Comparison of ENCODE assay signal across 10 mouse cellular contexts in the genomic region with DNA sequence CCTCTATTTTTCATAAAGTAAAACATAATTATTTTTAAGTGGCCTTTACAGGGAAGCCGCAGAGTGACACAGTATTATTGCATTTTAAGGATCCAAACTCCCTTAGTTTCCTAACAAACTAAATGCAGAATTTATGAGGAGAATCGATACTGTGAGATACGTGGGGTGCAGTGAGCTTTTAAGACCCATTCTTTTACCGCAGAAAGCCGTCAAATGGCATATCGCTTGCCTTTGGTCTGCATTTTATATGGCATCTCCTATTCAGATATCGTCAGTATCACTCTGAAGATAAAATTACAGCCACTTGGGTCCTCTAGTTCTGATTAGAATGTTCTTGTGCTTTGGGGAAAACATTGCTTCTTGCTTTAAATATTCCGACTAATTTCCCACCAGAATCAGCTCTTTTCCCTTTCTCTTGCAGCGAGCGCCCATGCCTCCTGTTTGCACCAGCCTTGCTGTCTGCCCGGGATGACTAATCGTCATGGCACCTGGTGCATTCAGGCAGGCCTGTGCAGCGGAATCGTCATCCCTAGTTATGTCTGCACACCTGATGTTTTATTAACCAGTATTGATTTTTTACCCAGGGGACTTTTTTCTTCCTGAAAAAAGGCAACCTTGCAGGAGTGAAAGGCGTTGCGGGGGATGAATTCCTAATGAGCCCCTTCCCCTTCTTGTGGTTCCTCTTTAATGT. TPM values are rescaled to one million over a fixed set of nuclear protein-coding genes. Genes with fewer than 3 reads are reported as not detected.
DNase-seq lines count a peak whose midpoint lies in the region; ATAC-seq and TF ChIP-seq lines count a peak whose summit lies in the region.
"Had no signal": no experiment of that assay in that cellular context is flagged by ENCODE, and none has a peak within 500 bp of the region (broad histone marks: within the 10 kb centered on the region; RNA-seq: fewer than 3 reads in every experiment).

No protein-coding gene starts in this region.

- peaks cover 6% of the 10 kb centered on the region; the same call in 1 of the 2 replicates for H3K9me3 ChIP-seq in liver, postnatal 0 days (ENCODE audit: low read length)
- no peaks in the 10 kb centered on the region for H3K9me3 ChIP-seq in liver, embryonic 11.5 days (ENCODE audit: control insufficient read depth, low read length)
- no peaks in the 10 kb centered on the region for H3K9me3 ChIP-seq in hindbrain, embryonic 13.5 days
- H3K9me3 ChIP-seq: lung, embryonic 15.5 days had no signal

- no peak overlapping the region for H3K4me2 ChIP-seq in liver, postnatal 0 days (ENCODE audit: low read depth, low read length)
- H3K4me2 ChIP-seq in liver, embryonic 11.5 days, result no peak overlapping the region
- H3K4me2 ChIP-seq in hindbrain, embryonic 13.5 days, result peak overlapping the region; percentile 32
- H3K4me2 ChIP-seq: lung, embryonic 15.5 days had no signal

- no peaks in the 10 kb centered on the region for H3K4me1 ChIP-seq in liver, postnatal 0 days (ENCODE audit: insufficient read depth)
- no peaks in the 10 kb centered on the region for H3K4me1 ChIP-seq in liver, embryonic 11.5 days (replicated peaks; ENCODE audit: control insufficient read depth, insufficient read depth, low read length)
- H3K4me1 ChIP-seq in hindbrain, embryonic 13.5 days (replicated peaks), result 0 out of 2 replicates have a peak, but pooled peaks cover 10% of the 10 kb centered on the region
- H3K4me1 ChIP-seq: lung, embryonic 15.5 days had no signal

- no peaks in the 10 kb centered on the region for H3K27me3 ChIP-seq in liver, postnatal 0 days (ENCODE audit: insufficient read depth, low read length)
- no peaks in the 10 kb centered on the region for H3K27me3 ChIP-seq in liver, embryonic 11.5 days (replicated peaks; ENCODE audit: control insufficient read depth, insufficient read depth, low read length)
- no peaks in the 10 kb centered on the region for H3K27me3 ChIP-seq in hindbrain, embryonic 13.5 days
- H3K27me3 ChIP-seq: lung, embryonic 15.5 days had no signal

- WGBS in liver, postnatal 0 days (ENCODE audit: insufficient replicate concordance), result 71% methylated on average over 16 of the region's 16 CpGs
- 84% methylated on average over 16 of the region's 16 CpGs for WGBS in liver, embryonic 11.5 days
- 59% methylated on average over 16 of the region's 16 CpGs for WGBS in hindbrain, embryonic 13.5 days

- no peak overlapping the region for H3K27ac ChIP-seq in liver, postnatal 0 days (ENCODE audit: low read depth)
- no peak overlapping the region for H3K27ac ChIP-seq in liver, embryonic 11.5 days (ENCODE audit: low read depth, low read length)
- H3K27ac ChIP-seq in hindbrain, embryonic 13.5 days, result peak overlapping the region; percentile 79
- H3K27ac ChIP-seq: lung, embryonic 15.5 days had no signal

- DNase-seq in liver, postnatal 0 days, result peak; percentile 30
- DNase-seq in liver, embryonic 11.5 days (ENCODE audit: low spot score), result no peak
- DNase-seq in left cerebral cortex, adult 9 months (ENCODE audit: low spot score in 2 of 2), result peak; percentile 13 to 56
- peak; percentile 65 for DNase-seq in right cerebral cortex, postnatal 25 days
- DNase-seq in spleen, postnatal 14 days (ENCODE audit: low spot score in 2 of 2), result no peak
- no peak for DNase-seq in lung, postnatal 4 days
- DNase-seq in ovary, postnatal 36 days (ENCODE audit: low spot score), result no peak
- DNase-seq: heart, adult 18-20 months had no signal

- peaks cover 15% of the 10 kb centered on the region for H3K36me3 ChIP-seq in liver, postnatal 0 days (replicated peaks; ENCODE audit: insufficient read depth, low read length)
- H3K36me3 ChIP-seq in liver, embryonic 11.5 days (ENCODE audit: control insufficient read depth, insufficient read depth, low read length), result peaks cover 8% of the 10 kb centered on the region; the same call in 1 of the 2 replicates
- H3K36me3 ChIP-seq in hindbrain, embryonic 13.5 days, result peaks cover 22% of the 10 kb centered on the region

- TF ChIP-seq EP300 in liver, postnatal 0 days (IDR thresholded peaks at IDR 0.05; ENCODE audit: low read depth), result no peak

- H3K9ac ChIP-seq in liver, postnatal 0 days (replicated peaks), result no peak overlapping the region
- H3K9ac ChIP-seq in liver, embryonic 11.5 days (ENCODE audit: low read depth, low read length), result no peak overlapping the region
- peak overlapping the region; percentile 24; the same call in 1 of the 2 replicates for H3K9ac ChIP-seq in hindbrain, embryonic 13.5 days
- H3K9ac ChIP-seq: lung, embryonic 15.5 days had no signal

- peak; percentile 66 for ATAC-seq in liver, postnatal 0 days
- ATAC-seq in liver, embryonic 11.5 days (replicated peaks; ENCODE audit: low FRiP score), result no peak
- peak; percentile 84 for ATAC-seq in hindbrain, embryonic 13.5 days (ENCODE audit: low FRiP score)

- no peak for TF ChIP-seq CTCF in liver, postnatal 0 days (IDR thresholded peaks at IDR 0.05; ENCODE audit: low read depth)

- no peak overlapping the region for H3K4me3 ChIP-seq in liver, postnatal 0 days (ENCODE audit: low read depth, low read length)
- no peak overlapping the region for H3K4me3 ChIP-seq in liver, embryonic 11.5 days (ENCODE audit: low read depth, low read length)
- no peak overlapping the region for H3K4me3 ChIP-seq in hindbrain, embryonic 13.5 days
- H3K4me3 ChIP-seq: lung, embryonic 15.5 days had no signal

RNA-seq across cellular contexts. Expression of a gene that starts 26.6 kb away (rescaled TPM):
- polyA plus RNA-seq in liver, postnatal 0 days (2015; fragmentation: Nextera tagmentation; extraction: Ambion mirVana), result 16.7 and 17.0 TPM in 2 replicates
- polyA plus RNA-seq in liver, embryonic 11.5 days (2014; fragmentation: Nextera tagmentation; extraction: Ambion mirVana), result 50.0 and 56.2 TPM in 2 replicates
- polyA plus RNA-seq in hindbrain, embryonic 13.5 days (2015; fragmentation: Nextera tagmentation; extraction: Ambion mirVana), result 111 TPM in 2 replicates

Comparison
In these comparisons a context has a peak if more than half of its experiments do, and no peak if none do; other contexts are left out.
1. DNase-seq: peak in liver, postnatal 0 days (single experiment), left cerebral cortex, adult 9 months (2 of 2) and right cerebral cortex, postnatal 25 days (single experiment); none in liver, embryonic 11.5 days (single experiment), spleen, postnatal 14 days (0 of 2), lung, postnatal 4 days (0 of 2) and ovary, postnatal 36 days (single experiment).